In the genomic region with DNA sequence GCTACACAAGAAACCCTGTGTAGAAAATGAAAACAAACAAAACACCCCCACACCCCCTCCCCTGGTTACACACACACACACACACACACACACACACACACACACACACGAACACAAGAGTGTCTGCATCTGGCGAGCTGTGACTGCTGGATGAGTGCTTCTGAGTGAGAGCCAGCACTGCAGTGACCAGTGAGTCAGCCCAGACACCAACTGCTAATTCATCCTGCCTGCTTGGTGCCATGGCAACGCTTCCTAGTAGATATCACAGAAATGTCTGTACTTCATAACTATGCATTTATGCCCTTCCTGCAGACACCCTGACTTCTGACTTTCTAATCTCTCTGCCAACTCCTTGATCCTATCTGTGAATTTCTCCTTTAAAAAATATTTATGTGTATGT, we compare ENCODE assay signal across 9 mouse cellular contexts. TPM values are rescaled to one million over a fixed set of nuclear protein-coding genes. Genes with fewer than 3 reads are reported as not detected.
DNase-seq lines count a peak whose midpoint lies in the region; ATAC-seq and TF ChIP-seq lines count a peak whose summit lies in the region.
"Had no signal": no experiment of that assay in that cellular context is flagged by ENCODE, and none has a peak within 500 bp of the region (broad histone marks: within the 10 kb centered on the region; RNA-seq: fewer than 3 reads in every experiment).

No protein-coding gene starts in this region.

- TF ChIP-seq CTCF in lung, postnatal 0 days (IDR thresholded peaks at IDR 0.05): no peak

- no peaks in the 10 kb centered on the region for H3K36me3 ChIP-seq in lung, postnatal 0 days (ENCODE audit: insufficient read depth, low read length)

- H3K4me1 ChIP-seq in lung, postnatal 0 days (ENCODE audit: insufficient read depth, low read depth, low read length): no peaks in the 10 kb centered on the region

- DNase-seq in frontal cortex, postnatal 10 days (ENCODE audit: low spot score in 2 of 2): peak; percentile 20 to 22
- DNase-seq in frontal cortex, postnatal 14 days (ENCODE audit: low spot score in 2 of 2): no peak
- DNase-seq in lung, postnatal 0 days (ENCODE audit: low spot score): peak; percentile 52
- DNase-seq in lung, postnatal 14 days: no peak
- DNase-seq in kidney, adult 18-20 months: no peak

- no peak overlapping the region for H3K9ac ChIP-seq in lung, postnatal 0 days (replicated peaks; ENCODE audit: low read depth)

- H3K27ac ChIP-seq in lung, postnatal 0 days (ENCODE audit: low read length): no peak overlapping the region

- ATAC-seq in lung, postnatal 0 days: peak; percentile 55; the same call in 1 of the 2 replicates
- ATAC-seq in common myeloid progenitor, adult 5-6 weeks (replicated peaks; ENCODE audit: low read depth, poor library complexity, severe bottlenecking): peak; percentile 79
- peak; percentile 60 for ATAC-seq in megakaryocyte-erythroid progenitor cell, adult 5-6 weeks (replicated peaks; ENCODE audit: low FRiP score, low TSS enrichment, poor library complexity, severe bottlenecking)
- no peak for ATAC-seq in inflammation-experienced regulatory T-cells, adult 6 months

- no peaks in the 10 kb centered on the region for H3K9me3 ChIP-seq in lung, postnatal 0 days (ENCODE audit: low read length)

- no peak for TF ChIP-seq EP300 in lung, postnatal 0 days (IDR thresholded peaks at IDR 0.05)

- WGBS in lung, postnatal 0 days: 50% methylated on average over 1 of the region's 3 CpGs

- H3K4me2 ChIP-seq in lung, postnatal 0 days (replicated peaks; ENCODE audit: low read depth, low read length): no peak overlapping the region

- H3K27me3 ChIP-seq in lung, postnatal 0 days (replicated peaks; ENCODE audit: insufficient read depth, low read length): no peaks in the 10 kb centered on the region
- H3K27me3 ChIP-seq: CH12.LX had no signal

- H3K4me3 ChIP-seq in lung, postnatal 0 days (ENCODE audit: low read depth, low read length): no peak overlapping the region

RNA-seq across cellular contexts. Expression of gene Dtl, which starts 48.3 kb away (rescaled TPM):
- 2.9 and 3.1 TPM in 2 replicates for polyA plus RNA-seq in lung, postnatal 0 days (2015; fragmentation: Nextera tagmentation; extraction: Ambion mirVana)
- total RNA-seq in common myeloid progenitor, adult 5-6 weeks (2017): 95.8 and 105 TPM in 2 replicates
- total RNA-seq in megakaryocyte-erythroid progenitor cell, adult 5-6 weeks (2014; fragmentation: Nextera tagmentation): 109 TPM in 2 replicates
- 83.5 and 88.3 TPM in 2 replicates for total RNA-seq in megakaryocyte-erythroid progenitor cell, adult 5-6 weeks (2017)
- polyA plus RNA-seq in inflammation-experienced regulatory T-cells, adult 6 months (2017; shearing (Covaris generic)): 10 to 100 TPM in 1 of 3 experiments, 1 to 10 TPM in 2; 6.6 to 30.2 (median 8.4) TPM

RNA-seq across cellular contexts. Expression of gene Ints7, which starts 48.3 kb away (rescaled TPM):
- 13.9 and 14.3 TPM in 2 replicates for polyA plus RNA-seq in lung, postnatal 0 days (2015; fragmentation: Nextera tagmentation; extraction: Ambion mirVana)
- total RNA-seq in common myeloid progenitor, adult 5-6 weeks (2017): 84.8 and 86.4 TPM in 2 replicates
- total RNA-seq in megakaryocyte-erythroid progenitor cell, adult 5-6 weeks (2014; fragmentation: Nextera tagmentation): 74.9 and 91.0 TPM in 2 replicates
- 78.2 and 79.8 TPM in 2 replicates for total RNA-seq in megakaryocyte-erythroid progenitor cell, adult 5-6 weeks (2017)
- 10 to 100 TPM; 36.3 to 43.1 (median 40.9) TPM for polyA plus RNA-seq in inflammation-experienced regulatory T-cells, adult 6 months (2017; shearing (Covaris generic))

Comparison
In these comparisons a context has a peak if more than half of its experiments do, and no peak if none do; other contexts are left out.
1. DNase-seq: peak in frontal cortex, postnatal 10 days (2 of 2) and lung, postnatal 0 days (single experiment); none in frontal cortex, postnatal 14 days (0 of 2), lung, postnatal 14 days (single experiment) and kidney, adult 18-20 months (single experiment).